Mouse (Mus musculus): ENCODE measurements around the gene Igdcc3. TPM values are rescaled to one million over a fixed set of nuclear protein-coding genes. Genes with fewer than 3 reads are reported as not detected.

The Igdcc3 gene
- total RNA-seq (2021): under 1 TPM; 0.17 to 0.18 TPM
- long read RNA-seq, experiment 1, partial matches to known transcripts: 0 of 2 reads
- long read RNA-seq, experiment 1, other reads (novel, unspliced or antisense): 2 of 2 reads
- long read RNA-seq, experiment 2: 0 reads

GRCm38 (mm10) chr9:65140936-65141305 lies at the start of gene Igdcc3:
Igdcc3 (plus strand) TSS chr9:65141189.
- TF ChIP-seq CTCF (IDR thresholded peaks at IDR 0.05): no peak
- intact Hi-C loops (cut with DNase I): no loop called here
- H3K4me3 ChIP-seq: peak within 1 kb of the TSS; percentile 86
- peak; percentile 59 for DNase-seq
- peak within 1 kb of the TSS; percentile 16 for H3K27ac ChIP-seq

GRCm38 (mm10) chr9:65094237-65094636 lies 46.8 kb upstream of the Igdcc3 start:
- Histone ChIP-seq H3K27ac (no peak overlapping the region), H3K4me3 (no peak overlapping the region)
- no peak for TF ChIP-seq CTCF (IDR thresholded peaks at IDR 0.05)
- DNase-seq: peak; percentile 78
- intact Hi-C loops (cut with DNase I): no loop called here

GRCm38 (mm10) chr9:65100991-65101685 lies 39.9 kb upstream of the Igdcc3 start, which contains the start of gene Igdcc4:
Igdcc4 (plus strand) TSS chr9:65101486.
- no peak for TF ChIP-seq CTCF (IDR thresholded peaks at IDR 0.05)
- peak; percentile 72 for DNase-seq
- intact Hi-C loops (cut with DNase I): no loop called here
- H3K27ac ChIP-seq: peak within 1 kb of the TSS; percentile 90
- peak within 1 kb of the TSS; percentile 89 for H3K4me3 ChIP-seq

GRCm38 (mm10) chr9:65101686-65102376 lies 39.2 kb upstream of the Igdcc3 start:
- TF ChIP-seq CTCF (IDR thresholded peaks at IDR 0.05): no peak
- intact Hi-C loops (cut with DNase I): no loop called here
- Histone ChIP-seq H3K27ac (peak overlapping the region; percentile 90), H3K4me3 (peak overlapping the region; percentile 89)
- peak; percentile 69 for DNase-seq

GRCm38 (mm10) chr9:65102377-65103172 lies 38.4 kb upstream of the Igdcc3 start:
- no peak for TF ChIP-seq CTCF (IDR thresholded peaks at IDR 0.05)
- H3K27ac ChIP-seq: peak overlapping the region; percentile 90
- peak; percentile 53 for DNase-seq
- H3K4me3 ChIP-seq: peak overlapping the region; percentile 89
- intact Hi-C loops (cut with DNase I): no loop called here

- intact Hi-C loops (cut with DNase I): no loop called here
- DNase-seq: no peak
- TF ChIP-seq CTCF (IDR thresholded peaks at IDR 0.05): no peak
- Histone ChIP-seq H3K4me3 (peak overlapping the region; percentile 89), H3K27ac (peak overlapping the region; percentile 90)
These were observed 37.7 kb upstream of the Igdcc3 start for GRCm38 (mm10) chr9:65103173-65103752.

GRCm38 (mm10) chr9:65106821-65107220 lies 34.2 kb upstream of the Igdcc3 start:
- no peak for DNase-seq
- TF ChIP-seq CTCF (IDR thresholded peaks at IDR 0.05): no peak
- Histone ChIP-seq H3K4me3 (no peak overlapping the region), H3K27ac (no peak overlapping the region)
- intact Hi-C loops (cut with DNase I): no loop called here

GRCm38 (mm10) chr9:65107893-65108292 lies 33.1 kb upstream of the Igdcc3 start:
- no peak for TF ChIP-seq CTCF (IDR thresholded peaks at IDR 0.05)
- H3K27ac ChIP-seq: no peak overlapping the region
- DNase-seq: no peak
- H3K4me3 ChIP-seq: no peak overlapping the region
- intact Hi-C loops (cut with DNase I): no loop called here

- peak; percentile 75 for DNase-seq
- TF ChIP-seq CTCF (IDR thresholded peaks at IDR 0.05): no peak; the same call in 1 of the 2 replicates
- Histone ChIP-seq H3K4me3 (peak overlapping the region; percentile 45), H3K27ac (peak overlapping the region; percentile 85)
- intact Hi-C loops (cut with DNase I): no loop called here
These were observed 31.6 kb upstream of the Igdcc3 start for GRCm38 (mm10) chr9:65109132-65110072.

- TF ChIP-seq CTCF (IDR thresholded peaks at IDR 0.05): no peak
- Histone ChIP-seq H3K27ac (peak overlapping the region; percentile 16; the same call in 1 of the 2 replicates), H3K4me3 (no peak overlapping the region)
- DNase-seq: no peak
- intact Hi-C loops (cut with DNase I): no loop called here
These were observed 29.3 kb upstream of the Igdcc3 start for GRCm38 (mm10) chr9:65111698-65112097.

- Histone ChIP-seq H3K27ac (peak overlapping the region; percentile 86), H3K4me3 (no peak overlapping the region)
- no peak for TF ChIP-seq CTCF (IDR thresholded peaks at IDR 0.05)
- intact Hi-C loops (cut with DNase I): no loop called here
- DNase-seq: no peak
These were observed 27.3 kb upstream of the Igdcc3 start for GRCm38 (mm10) chr9:65113694-65114093.
